Mouse (Mus musculus) cerebellum, postnatal 4 days (tissue): ENCODE measurements around the gene Dlgap3.
A peak's percentile ranks its signal among the peaks of the same experiment; 100 is the strongest.

Experiments
- DNase-seq, 2 experiments: peaks; one replicate each; pipeline ENCODE4 v3.0.0; 2022; ENCODE audit warnings: low spot score in 2 of 2, mixed read lengths in 1 of 2

Gene Dlgap3

DNA sequence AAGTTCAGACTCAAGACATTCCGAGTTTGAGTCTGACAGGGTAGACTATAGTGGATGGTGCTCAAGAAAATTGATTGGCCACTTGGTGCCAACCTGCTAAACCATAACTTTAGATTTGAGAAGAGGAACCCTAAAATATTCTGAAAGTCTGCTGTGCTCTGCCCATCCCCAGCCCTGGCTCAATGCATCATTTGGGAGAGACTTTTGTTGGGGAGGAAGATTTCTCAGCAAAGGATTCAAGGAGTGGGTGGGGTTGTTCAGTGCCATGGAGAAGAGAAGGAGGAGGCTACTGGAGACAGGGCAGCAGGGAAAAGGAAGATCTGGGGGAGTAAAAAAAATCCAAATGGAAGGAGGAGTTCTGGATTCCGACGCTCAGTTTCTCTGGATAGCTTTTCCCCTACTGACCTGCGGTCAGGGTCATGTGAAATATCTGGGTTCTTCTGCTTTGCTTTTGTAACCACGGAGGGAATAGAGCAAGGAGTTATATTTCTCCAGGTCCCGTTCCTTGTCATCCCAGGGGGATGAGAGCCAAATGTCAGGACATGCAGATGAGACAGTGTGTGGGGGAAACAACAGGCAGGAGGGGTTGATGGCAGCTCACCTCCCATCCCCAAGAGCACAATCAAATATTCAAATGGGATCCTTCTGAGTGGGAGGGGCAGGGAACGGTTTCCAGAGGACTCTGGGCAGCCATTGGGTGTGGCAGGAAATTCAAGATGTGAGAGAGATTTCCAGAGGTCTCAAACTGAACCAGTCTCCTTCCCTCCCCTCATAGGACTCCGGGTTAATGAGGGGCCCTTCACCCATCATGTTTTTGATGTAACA is 5.3 kb downstream of the Dlgap3 start:
- no peak for DNase-seq

DNA sequence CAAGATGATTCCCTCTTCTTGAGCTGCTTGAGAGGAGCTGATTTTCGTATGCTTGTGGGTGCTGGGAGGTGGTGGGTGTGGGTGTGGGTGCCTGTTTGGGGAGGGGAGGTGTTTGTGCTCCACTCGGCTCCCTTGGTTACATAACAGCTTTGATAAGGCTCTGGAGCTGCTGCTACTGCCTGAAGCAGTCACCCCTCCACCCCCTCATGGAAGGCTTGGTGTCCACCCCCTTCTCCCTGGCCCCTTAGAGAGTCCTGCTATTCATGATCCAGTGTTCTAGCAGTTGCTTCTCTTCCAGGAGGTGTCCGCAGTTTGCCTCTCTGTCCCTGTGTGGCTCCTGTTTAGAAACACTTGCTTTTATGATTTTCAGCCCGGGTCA is 5.9 kb downstream of the Dlgap3 start:
- DNase-seq, result no peak

- DNase-seq, result no peak
These were observed 9.0 kb downstream of the Dlgap3 start for GRCm38 (mm10) chr4:127177961-127178360.

GRCm38 (mm10) chr4:127178671-127179070 is 9.7 kb downstream of the Dlgap3 start:
- DNase-seq, result no peak

GRCm38 (mm10) chr4:127179469-127180449 is 10.8 kb downstream of the Dlgap3 start:
- no peak for DNase-seq

GRCm38 (mm10) chr4:127180450-127180840 is 11.4 kb downstream of the Dlgap3 start:
- no peak for DNase-seq

DNA sequence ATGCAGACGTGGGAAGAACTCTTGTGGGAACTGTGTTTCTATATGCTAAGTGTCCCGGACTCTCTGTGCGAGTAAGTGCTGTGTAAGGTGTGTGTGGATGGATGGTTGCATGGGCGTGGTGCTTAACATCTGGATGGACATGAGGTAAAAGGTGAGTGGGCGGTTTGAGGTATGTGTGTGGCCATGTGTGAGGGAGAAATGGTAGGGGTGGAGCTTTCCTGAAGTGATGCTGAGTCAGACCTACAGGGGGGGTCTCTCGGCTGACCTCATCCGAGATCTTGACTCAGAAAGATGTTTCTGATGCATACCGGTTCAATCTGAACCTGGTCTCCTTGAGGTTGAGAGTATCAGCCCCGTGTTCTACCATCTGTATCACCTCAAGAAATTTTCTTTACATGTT is 12.0 kb downstream of the Dlgap3 start:
- DNase-seq, result no peak

DNA sequence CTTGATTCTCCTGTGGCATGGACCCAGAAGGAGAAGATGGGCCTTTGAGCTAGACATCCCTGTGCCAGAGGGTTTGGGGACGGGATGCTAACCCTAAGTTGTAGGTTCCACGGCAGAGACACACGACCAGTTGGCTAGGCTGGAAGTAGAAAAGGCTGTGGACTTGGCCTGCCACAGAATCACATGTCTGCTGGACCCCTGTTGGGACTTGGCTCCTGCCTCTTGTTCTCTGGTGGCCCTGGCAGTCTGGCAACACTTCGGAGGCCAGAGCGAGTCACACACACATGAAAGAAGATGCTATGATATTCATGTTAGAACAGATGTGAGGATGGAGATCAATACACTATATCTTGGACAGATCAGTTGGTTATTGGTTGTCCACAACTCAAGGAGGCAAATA is 14.9 kb downstream of the Dlgap3 start:
- DNase-seq, result peak in 1 of 2 experiments; percentile 68

GRCm38 (mm10) chr4:127190921-127191320 is 21.9 kb downstream of the Dlgap3 start:
- DNase-seq, result no peak

DNA sequence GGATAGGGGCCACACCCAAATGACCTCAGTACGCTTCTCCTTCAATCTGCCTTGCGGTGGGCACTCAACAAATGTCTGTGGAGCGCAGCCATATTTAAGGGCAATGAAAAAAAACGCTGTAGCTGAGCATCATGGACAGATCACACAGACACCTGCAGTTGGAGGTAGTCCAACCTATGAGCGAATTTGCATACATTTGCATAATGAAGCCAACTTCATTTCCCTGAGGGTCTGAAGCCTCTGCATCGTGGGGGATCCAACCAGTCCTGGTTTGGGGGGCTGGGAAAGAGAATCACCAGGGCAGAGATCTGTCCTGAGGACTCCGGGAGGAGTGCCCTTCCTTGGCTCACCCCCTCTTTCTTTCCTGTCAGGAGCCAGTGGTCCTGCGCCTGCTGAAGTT is 23.7 kb downstream of the Dlgap3 start:
- DNase-seq, result no peak

GRCm38 (mm10) chr4:127193378-127194155 is 24.6 kb downstream of the Dlgap3 start:
- DNase-seq, result peak in 1 of 2 experiments; percentile 60

DNA sequence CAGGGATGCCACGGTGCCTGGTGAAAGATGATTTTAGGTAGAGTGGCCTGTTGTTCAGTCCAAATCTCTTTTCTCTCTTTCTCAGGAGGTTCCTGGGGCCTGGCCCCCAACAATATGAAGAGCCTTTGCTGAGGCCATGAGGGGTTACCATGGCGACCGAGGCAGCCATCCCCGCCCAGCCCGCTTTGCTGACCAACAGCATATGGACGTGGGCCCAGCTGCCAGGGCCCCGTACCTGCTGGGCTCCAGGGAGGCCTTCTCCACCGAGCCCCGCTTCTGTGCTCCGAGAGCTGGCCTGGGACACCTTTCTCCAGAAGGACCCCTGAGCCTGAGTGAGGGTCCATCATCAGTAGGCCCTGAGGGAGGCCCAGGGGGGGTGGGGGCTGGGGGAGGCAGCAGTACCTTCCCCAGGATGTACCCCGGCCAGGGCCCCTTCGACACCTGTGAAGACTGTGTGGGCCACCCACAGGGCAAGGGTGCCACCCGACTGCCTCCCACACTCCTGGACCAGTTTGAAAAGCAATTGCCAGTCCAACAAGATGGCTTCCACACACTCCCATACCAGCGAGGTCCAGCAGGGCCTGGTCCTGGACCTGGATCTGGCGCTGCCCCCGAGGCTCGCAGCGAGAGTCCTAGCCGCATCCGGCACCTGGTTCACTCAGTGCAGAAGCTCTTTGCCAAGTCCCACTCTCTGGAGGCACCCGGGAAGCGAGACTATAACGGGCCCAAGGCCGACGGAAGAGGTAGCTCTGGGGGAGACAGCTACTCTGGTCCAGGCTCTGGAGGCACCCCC is 25.7 kb downstream of the Dlgap3 start:
- DNase-seq, result no peak

DNA sequence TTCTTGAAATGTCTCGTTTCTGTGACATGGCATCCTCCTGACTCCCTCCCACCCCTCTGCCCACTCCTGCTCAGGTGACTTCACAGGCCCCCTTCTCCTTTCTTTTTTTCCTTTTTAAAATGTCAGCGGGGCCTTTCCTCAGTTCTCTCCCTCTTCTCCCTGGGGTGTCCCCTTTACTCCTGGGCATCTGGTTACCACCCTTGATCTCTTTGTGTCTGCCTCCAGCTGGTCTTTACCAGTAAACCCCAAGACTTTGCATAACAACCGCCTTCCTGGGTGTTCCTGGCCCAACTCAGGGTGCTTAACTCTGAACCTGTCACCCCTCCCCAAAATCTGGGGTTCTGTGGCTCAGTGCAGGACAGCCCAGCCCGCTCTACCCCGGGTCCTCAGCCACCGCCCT is 29.6 kb downstream of the Dlgap3 start:
- DNase-seq, result no peak

DNA sequence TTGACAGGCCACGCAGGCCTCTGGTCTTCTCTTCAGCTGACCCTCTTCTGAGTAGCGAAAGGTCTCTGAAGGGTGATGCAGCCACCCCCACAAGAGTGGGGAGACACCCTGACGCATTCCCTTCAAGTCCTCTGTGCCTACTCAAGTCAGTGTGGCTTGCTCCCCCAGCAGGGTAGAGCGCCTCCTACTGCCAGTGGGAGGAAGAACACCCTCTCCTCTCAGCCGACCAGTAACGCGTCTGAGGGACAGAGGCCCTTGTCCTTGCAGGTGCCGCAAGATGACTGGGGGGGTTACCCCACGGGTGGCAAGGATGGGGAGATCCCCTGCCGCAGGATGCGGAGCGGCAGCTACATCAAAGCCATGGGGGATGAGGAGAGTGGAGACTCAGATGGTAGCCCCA is 30.4 kb downstream of the Dlgap3 start:
- DNase-seq, result no peak

DNA sequence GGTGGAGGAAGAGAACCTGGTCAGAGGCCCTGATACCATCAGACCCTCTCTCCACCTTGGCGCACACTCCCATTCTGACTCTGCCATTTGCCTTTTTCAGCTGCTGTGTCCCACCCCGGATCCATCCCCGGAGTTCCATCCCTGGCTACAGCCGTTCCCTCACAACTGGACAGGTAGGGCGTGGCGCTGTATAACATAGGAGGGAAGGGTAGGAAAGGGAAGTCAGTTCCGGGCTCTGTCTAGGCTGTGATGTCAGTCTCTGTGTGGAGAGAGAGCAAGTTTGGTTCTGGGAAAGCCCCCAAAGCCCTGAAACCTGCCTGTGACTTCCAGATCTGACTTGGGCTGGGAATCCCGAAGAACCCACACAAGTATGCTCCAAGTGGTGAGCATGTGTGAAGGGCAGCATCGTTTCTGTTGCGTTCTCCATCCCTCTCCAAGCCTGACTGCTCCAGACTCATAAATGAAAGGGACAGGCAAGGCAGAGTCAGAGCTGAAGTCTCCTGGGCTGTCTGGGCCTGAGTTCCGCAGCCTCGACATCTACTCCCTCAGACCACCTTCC is 31.2 kb downstream of the Dlgap3 start:
- DNase-seq, result no peak

- DNase-seq, result no peak
These were observed 32.0 kb downstream of the Dlgap3 start for GRCm38 (mm10) chr4:127200769-127201617.

GRCm38 (mm10) chr4:127203081-127203480 is 34.1 kb downstream of the Dlgap3 start:
- DNase-seq, result no peak

- no peak for DNase-seq
These were observed 42.3 kb downstream of the Dlgap3 start for GRCm38 (mm10) chr4:127211318-127211717.

DNA sequence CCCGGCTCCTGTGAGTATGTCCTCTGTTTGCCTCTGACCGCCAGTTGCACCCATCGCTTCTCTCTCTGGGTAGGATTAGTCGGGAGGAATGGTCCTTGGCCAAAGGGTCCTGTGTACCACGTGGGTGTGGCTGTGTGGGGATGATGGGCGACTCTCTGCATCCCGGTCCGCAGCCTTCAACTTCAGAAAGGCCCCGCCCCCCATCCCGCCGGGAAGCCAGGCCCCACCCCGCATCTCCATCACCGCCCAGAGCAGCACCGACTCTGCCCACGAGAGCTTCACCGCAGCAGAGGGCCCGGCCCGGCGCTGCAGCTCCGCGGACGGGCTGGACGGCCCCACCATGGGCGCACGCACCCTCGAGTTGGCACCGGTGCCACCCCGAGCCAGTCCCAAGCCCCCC is 45.5 kb downstream of the Dlgap3 start:
- no peak for DNase-seq

- DNase-seq, result peak in 1 of 2 experiments; percentile 37
These were observed 46.1 kb downstream of the Dlgap3 start for GRCm38 (mm10) chr4:127215103-127215502.
